Mouse (Mus musculus): ENCODE measurements around the gene Gjd2.

The Gjd2 gene

DNA sequence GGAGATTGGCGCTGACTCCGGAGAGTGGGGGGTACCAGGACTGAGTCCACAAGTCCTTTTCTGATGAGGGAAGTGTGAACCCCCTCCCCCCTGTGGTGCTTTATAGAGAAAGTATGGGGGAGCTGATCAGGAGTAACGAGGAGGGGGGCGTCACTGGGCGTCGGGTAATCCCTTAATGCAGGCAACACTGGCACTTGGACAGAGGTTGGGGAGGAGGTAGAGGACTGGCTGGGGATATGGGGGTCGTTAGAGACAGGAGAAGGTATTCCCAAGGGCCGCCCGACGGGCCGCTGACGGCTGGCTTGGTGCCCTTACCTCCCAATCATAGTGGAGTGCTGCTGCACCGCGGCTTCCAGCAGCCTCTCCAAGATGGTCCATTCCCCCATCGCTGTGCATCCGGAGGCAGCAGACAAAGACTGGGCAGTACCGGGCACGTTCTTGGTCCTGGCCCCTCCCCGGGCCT is 639 bp downstream of the Gjd2 start:
- CTCF ChIA-PET = no interaction called here

DNA sequence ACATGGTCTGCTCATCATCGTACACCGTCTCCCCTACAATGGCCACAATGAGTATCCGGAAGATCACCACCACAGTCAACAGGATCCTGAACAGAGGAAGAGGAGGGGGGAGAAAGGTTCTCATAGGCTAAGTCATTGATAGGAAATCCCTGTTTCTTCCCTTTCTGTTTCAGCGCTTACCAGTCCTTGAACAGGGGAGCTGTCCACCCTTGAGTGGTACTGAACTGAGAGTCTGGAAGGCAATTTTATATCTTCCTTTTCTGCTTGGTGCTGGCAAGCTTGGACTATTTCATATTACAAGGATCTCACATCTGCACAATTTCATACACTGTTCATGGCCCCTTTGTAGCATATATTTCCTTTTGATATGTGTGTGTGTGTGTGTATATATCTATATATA is 1.6 kb downstream of the Gjd2 start:
- CTCF ChIA-PET = no interaction called here

DNA sequence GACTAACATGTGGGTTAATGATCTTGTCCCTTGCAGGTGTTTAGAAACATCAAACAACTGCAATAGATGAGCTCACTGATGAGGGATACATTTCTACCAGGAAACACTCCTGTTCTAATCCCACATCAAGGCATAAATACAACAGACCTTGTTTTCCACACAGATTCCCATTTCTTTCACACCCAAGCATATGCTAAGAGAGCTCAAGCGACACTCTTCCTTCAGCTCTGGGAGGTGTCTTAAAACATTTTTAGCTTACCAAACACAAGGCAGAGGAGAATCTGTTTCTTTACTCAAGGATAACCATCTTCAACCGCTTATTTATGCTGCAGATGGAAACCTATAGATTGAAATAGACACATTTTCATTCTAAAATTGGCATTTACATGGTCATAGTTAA is 5.1 kb downstream of the Gjd2 start:
- CTCF ChIA-PET = no interaction called here

DNA sequence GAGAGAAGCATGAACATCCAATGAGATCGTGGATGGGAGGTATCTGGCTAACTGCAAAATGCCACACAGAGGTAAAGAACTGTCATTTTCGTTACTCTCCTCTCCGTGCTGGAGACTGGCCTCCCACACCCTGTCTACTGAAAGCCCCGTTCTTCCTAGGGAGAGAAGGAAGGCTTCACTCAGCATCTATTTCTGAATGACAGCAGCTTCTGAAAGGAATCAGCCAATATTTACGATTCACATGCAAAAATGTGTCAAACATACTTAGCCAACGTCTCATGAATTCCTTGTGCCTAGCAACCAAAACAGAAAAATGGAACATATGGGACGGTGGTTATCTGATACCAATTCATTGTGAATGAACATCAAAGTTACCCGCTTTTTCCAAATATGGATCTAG is 15.9 kb downstream of the Gjd2 start:
- CTCF ChIA-PET = no interaction called here

DNA sequence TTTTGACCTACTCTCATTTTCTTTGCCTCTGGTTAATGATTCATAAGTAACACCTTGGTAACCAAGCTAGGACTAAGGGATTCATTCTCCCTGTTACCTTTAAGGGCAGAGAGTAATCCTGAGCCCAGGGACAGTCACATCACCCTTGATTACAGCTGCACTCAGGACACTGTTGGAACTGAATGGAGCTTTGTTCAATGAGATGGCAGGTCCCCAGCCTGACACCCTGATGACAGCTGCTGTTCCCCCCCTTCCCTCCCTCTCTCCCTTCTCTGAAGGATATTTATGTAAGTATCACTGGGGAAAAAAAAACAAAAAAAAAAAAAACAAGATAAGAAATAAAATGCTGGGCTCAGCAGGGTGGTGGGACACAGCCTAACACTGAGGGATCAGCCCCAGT is 16.5 kb downstream of the Gjd2 start:
- CTCF ChIA-PET = no interaction called here

DNA sequence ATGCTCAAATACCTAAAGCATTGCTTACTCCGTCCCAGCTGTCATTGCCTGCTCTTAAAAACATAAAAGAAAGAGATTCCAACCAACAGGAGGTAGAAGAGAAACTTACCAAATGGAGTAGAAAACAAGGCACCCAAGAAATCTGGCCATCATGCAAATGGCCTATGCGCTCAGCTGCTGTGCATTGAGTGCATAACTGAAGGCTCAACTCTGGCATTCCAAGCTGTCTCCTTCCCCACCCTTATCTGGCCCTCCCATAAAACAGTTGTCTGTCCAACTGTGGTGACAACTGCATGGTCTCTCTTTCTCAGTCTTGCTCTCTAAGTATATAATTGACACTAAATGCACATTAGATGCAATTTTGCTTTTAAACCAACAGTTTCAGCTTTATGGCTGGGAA is 28.5 kb downstream of the Gjd2 start:
- CTCF ChIA-PET = no interaction called here

DNA sequence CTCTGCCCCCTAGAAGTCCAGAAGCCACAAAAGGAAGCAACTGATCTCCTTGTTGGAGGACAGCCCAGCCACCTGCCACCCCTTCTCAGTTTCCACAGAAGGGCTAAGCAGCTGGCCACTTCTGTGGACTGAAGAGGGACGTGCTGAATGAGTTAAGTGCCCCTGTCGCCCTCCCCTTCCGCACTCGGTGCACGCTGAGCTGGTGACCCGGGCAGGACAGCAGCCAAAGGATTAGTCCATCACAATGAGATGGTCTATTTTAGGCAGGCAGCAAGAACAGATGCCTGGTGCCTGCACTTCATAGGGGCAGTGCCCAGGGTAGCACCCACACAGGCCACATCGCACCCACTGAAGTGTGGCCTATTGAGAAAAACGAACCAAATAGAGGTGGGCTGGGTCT is 32.8 kb downstream of the Gjd2 start:
- CTCF ChIA-PET = interaction anchor here (0.6 kb wide), 1 partner anchor 173 kb away, joined by 5 read pairs; no protein-coding TSS in a partner anchor

DNA sequence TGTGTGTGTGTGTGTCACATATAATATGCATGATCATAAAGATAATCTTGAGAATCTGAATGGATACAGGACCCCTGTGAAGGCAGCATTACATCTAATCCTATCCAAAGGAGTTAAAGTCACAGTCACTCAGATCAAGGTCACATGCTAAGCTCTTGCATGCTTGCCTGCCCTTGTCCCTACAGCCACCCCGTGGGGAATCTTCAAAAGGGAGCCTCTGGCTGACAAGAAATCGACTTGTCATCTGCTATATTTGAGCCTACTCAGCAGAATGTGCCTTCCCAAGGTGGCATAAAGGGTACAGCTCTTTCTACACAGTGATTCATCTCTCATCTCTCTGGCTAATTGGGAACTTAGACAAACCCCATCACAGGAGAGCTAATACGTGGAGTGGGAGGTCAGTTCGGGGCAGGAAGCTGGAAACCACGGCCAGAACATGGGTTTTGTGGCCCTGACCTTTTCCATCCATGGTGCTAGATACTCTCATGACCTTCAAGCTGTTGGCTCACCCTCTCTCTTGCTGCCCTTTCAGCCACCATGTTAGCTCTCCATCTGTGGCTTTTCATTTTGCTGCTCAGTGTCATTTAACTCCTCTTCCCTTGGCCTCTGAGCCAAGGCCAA is 35.2 kb downstream of the Gjd2 start:
- CTCF ChIA-PET = no interaction called here

DNA sequence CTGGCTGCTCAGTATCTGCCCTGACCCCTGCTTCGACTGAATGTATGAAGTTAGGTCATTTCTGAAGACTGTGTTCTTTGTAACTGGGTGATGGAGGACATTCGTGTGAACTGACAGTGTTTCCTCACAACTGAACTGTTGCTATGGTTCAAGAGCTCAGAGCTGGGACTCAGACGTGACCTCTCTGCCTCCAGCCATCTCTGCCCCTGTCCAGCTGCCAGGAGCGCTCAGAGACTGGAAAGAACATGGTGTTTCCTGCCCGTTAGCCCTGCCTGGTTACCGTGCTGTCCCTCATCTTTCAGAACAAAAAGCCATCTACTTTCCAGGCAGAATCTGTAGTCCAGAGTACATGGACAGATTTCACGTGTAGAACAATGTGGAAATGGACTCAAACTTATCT is 39.5 kb downstream of the Gjd2 start:
- CTCF ChIA-PET = no interaction called here

DNA sequence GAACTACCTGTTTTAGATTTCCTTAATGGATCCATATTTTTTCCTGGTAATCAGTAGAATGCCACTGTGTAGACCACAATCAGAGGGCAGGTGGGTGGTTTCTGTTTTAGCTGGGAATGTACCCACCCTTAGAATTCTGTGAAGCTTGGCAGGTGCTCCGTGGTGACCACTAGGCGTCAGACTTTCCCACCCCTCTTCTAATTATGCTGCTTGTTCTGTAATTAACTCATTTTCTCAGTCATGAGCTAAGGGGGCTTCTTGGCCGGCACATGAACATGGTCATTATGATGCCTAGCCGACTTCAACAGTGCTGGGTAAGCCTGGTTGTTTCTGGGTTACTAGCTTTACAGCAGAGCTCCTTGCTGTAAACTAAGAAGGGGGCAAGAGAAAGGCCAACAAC is 47.0 kb downstream of the Gjd2 start:
- CTCF ChIA-PET = no interaction called here
